Mouse (Mus musculus): ENCODE measurements at regions not wholly inside any gene's neighbourhood (a gene's known extent, or its start where the extent isn't known, plus 50 kb on each side); places are given as distances from the start of the nearest gene placed in this dataset.

- no peak for DNase-seq (ENCODE audit: low spot score)
These were observed 142.2 kb downstream of the Gm11146 start for GRCm38 (mm10) chr16:77459651-77460050.

DNA sequence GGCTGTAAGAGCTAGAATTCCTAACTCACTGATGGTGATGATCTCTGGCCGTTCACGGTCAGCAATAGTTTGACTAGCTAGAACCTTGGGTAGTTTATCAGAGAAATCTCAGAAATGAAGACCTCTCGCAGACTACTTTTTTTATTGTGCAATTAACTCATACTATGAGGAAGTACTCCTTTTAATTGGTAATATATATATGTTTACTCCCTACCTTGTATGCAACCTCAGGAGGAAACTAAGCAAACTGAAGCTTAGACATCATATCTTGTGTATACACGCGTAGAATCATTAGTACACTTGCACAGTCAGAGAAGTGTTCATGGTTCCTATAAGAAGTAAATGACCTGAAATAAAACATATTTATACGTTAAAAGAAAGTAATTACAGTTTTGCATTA lies 157.2 kb downstream of the Gm11146 start:
- DNase-seq (ENCODE audit: low spot score): no peak

GRCm38 (mm10) chr16:77444006-77444405 lies 157.9 kb downstream of the Gm11146 start:
- DNase-seq (ENCODE audit: low spot score): no peak

GRCm38 (mm10) chr16:77443318-77443717 lies 158.6 kb downstream of the Gm11146 start:
- no peak for DNase-seq (ENCODE audit: low spot score)

DNA sequence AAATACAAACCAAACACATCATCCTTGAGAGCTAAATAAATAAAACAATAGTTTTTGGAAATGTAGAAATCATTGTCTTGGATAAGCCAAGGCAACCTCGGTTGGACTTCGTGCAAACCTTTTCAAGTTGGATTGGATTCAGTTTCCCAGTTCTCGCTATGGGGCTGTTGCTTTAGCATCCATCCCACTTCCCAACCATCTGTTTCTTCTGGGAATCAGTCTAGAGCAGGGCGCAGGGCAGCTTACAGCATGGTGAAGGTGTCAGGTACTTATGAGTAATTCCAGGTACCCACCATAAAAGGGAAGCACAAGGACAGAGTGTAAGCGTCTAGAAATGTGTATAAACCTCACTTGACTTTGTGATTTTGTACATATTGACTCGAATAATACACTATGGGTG lies 159.0 kb downstream of the Gm11146 start:
- no peak for DNase-seq (ENCODE audit: low spot score)

DNA sequence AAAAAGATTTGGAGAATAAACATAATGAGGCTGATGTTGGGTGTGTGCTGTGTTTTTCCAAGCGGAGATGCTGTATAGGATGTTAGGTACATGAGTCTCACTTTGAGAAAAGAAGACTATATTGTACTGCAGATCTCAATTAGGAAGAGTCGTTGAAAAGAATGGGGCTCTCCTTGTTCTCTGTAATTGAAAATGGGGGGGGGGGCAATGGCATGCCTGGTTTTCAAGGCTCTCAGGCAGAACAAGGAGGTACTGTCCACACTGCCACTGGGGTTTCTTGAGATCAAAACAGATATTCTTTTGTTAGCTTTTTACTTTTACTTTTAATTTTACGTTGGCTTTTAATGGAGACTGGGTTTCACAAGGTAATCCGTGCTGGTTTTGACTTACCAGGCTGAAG lies 170.5 kb downstream of the Gm11146 start:
- DNase-seq (ENCODE audit: low spot score): no peak

DNA sequence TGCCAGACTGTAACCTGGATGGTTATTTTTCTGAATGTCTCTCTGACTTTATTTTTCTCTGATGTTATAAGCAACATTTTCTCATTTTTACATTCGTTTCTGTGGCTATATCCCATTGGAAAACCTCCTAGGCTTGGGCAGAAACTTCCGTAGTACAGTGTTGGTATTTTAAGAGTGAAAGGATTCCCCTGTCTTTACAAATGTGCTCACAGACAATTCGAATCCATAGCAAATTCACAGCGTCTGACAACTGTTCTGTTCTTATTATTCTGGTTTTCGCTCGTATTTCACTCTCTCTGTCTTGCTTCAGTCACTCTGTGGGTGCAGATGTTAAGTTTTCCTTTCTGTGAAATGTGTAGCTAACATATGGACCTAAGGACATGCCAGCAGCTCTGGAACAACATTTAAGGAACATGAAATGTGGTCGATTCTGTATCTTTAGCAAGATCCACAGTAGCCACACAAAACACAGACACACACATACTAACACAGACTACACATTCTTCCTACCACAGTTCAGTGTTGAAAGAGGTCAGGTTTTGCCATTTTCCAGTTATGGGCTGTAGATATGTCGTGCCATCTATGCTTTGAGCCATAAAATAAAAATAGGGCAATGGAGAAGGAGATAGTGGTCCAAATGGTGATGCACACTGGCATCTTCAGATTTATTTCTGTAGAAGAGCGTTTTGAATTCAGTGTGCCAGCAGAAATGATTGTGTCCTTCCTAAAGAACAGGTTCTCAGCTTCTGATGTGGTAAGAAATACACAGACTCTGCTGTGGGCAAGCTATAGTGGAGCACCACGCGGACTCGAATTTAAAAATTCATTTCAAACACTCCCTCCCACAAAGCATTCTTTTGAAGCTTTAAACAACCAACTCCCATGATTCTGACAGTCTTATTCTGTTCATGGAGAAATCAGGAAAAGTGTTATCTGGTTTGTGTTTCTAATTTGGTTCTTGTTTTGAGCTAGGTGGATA lies 179.2 kb downstream of the Gm11146 start:
- no peak for DNase-seq (ENCODE audit: low spot score)

- peak; percentile 24 for DNase-seq (ENCODE audit: low spot score)
These were observed 180.3 kb downstream of the Gm11146 start for GRCm38 (mm10) chr16:77421591-77422024.

GRCm38 (mm10) chr16:77421001-77421400 lies 180.9 kb downstream of the Gm11146 start:
- DNase-seq (ENCODE audit: low spot score): no peak

GRCm38 (mm10) chr16:77420136-77420860 lies 181.6 kb downstream of the Gm11146 start:
- no peak for DNase-seq (ENCODE audit: low spot score)

DNA sequence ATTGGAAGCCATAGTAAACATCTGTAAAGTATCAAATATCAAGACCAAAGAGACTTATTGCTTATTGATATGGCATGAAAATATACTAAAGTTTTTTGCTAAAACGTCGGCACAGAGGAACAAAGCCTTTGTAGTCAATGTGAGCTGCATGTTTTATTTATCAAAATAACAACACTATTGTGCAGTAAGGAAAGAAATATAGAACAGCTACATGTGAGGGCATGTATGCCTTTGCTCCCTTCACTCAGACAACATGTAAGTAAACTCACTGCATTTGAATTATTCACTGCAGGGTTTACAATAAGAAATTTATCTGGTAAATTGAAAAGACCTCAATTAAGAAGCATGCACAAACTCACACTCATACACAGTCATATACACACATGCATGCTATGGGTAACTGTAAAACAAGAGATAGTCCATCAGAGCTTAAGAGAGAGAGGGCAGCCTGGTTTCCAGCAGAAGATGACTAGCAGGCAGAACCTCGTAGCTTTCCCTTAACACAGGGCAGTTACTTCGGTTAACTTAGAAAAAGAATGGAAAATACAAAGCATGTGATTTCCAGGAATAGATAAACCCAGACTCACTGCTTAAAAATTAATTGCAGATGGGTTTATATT lies 182.7 kb downstream of the Gm11146 start:
- DNase-seq (ENCODE audit: low spot score): no peak

- DNase-seq (ENCODE audit: low spot score): no peak
These were observed 183.4 kb downstream of the Gm11146 start for GRCm38 (mm10) chr16:77418486-77418885.

GRCm38 (mm10) chr16:77417791-77418190 lies 184.1 kb downstream of the Gm11146 start:
- peak; percentile 3 for DNase-seq (ENCODE audit: low spot score)

GRCm38 (mm10) chr16:77414562-77414961 lies 187.3 kb downstream of the Gm11146 start:
- DNase-seq (ENCODE audit: low spot score): no peak

GRCm38 (mm10) chr16:77409168-77409567 lies 192.7 kb downstream of the Gm11146 start:
- DNase-seq (ENCODE audit: low spot score): no peak

DNA sequence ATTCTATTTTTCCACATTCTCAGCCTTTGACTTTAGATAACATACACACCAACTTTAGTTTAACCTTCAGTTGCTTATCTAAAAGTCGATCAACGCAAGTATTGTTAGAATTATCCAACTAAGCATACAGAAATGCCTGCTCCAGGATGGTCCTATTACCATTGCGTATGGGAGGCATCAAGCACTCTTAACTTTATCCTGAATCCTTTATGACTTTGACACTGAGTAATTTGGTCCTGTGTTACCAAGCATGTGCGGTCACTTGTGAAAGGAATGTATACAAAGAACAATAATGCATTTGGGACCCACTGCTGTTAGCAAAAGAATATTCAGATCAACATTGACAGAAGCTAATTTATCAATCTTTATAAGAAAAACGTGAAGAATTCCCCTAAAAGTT lies 194.9 kb downstream of the Gm11146 start:
- no peak for DNase-seq (ENCODE audit: low spot score)

- no peak for DNase-seq (ENCODE audit: low spot score)
These were observed 196.0 kb downstream of the Gm11146 start for GRCm38 (mm10) chr16:77405859-77406258.

DNA sequence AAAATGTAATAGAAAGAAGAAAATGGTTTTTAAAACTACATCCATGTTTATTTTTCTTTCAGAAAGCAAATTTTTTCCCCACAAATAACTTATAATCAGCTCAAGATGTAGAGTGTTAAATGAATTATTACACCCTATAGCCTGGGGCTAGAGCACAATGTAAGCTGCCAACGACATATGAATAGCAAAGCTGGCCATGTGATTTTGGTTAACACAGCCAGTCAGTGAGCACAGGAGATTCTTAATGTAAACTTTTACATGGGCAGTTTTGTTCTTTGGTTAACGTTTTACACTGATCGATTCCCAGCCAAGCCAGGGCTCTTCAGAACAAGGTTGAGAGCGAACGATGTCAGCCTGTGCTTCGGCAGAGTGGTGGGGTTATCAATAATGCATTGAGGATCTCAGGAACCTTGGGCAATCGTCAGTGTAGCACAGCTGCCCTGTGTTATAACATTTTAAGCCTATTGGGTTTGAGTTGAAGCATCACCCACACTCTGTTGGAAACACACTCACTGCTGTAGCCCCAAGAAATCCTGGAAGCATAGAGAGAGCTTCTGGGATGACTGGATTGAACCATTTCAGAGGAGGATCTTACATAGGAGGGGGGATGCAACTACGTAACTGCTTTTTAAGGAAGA lies 196.6 kb downstream of the Gm11146 start:
- DNase-seq (ENCODE audit: low spot score): no peak

- no peak for DNase-seq (ENCODE audit: low spot score)
These were observed 199.1 kb downstream of the Gm11146 start for GRCm38 (mm10) chr16:77402711-77403280.

- DNase-seq (ENCODE audit: low spot score): no peak
These were observed 200.5 kb downstream of the Gm11146 start for GRCm38 (mm10) chr16:77401185-77401943.
